Mouse (Mus musculus) hindbrain, embryonic 12.5 days (tissue): ENCODE measurements around the gene Krtap10-4. TPM values are rescaled to one million over a fixed set of nuclear protein-coding genes. Genes with fewer than 3 reads are reported as not detected.
"Not testable (repeated sequence)": the region's sequence is repeated elsewhere in the genome, so short reads cannot be mapped to it uniquely, and the experiment has no call there.

ENCODE experiments used
- ATAC-seq: fragments of 200-750 bp; cut with Nextera tagmentation; 2 replicates; pipeline ENCODE4 v1.8.0; 2017; ENCODE audit warnings: moderate TSS enrichment; ENCODE audit not compliant: low FRiP score
- H3K27ac ChIP-seq: fragments of 300-500 bp; sonication (generic); 2 replicates; pipeline ENCODE4 v1.5.1; 2016; ENCODE audit warnings: mild to moderate bottlenecking
- H3K27me3 ChIP-seq: fragments of 300-500 bp; sonication (generic); 2 replicates; pipeline ENCODE4 v1.6.1; 2016; ENCODE audit warnings: mild to moderate bottlenecking
- H3K36me3 ChIP-seq: fragments of 300-500 bp; sonication (generic); 2 replicates; pipeline ENCODE4 v1.6.1; 2016; ENCODE audit warnings: mild to moderate bottlenecking
- H3K4me1 ChIP-seq: fragments of 300-500 bp; sonication (generic); 2 replicates; pipeline ENCODE4 v1.6.1; 2016
- H3K4me2 ChIP-seq: fragments of 300-500 bp; sonication (generic); replicated peaks from 2 replicates; pipeline ENCODE4 v1.6.1; 2016; ENCODE audit warnings: mild to moderate bottlenecking
- H3K4me3 ChIP-seq: fragments of 300-500 bp; sonication (generic); 2 replicates; pipeline ENCODE4 v1.5.1; 2016; ENCODE audit warnings: mild to moderate bottlenecking
- H3K9ac ChIP-seq: fragments of 300-500 bp; sonication (generic); 2 replicates; pipeline ENCODE4 v1.6.1; 2016; ENCODE audit warnings: mild to moderate bottlenecking, moderate library complexity
- H3K9me3 ChIP-seq: fragments of 300-500 bp; sonication (generic); replicated peaks from 2 replicates; pipeline ENCODE4 v1.6.1; 2016; ENCODE audit warnings: mild to moderate bottlenecking
- WGBS: fragments of 180-500 bp; shearing (Covaris S2); methylation state at CpG from one replicate; pipeline ENCODE4 v1.1.7; 2016; 5-methylcytosine and 5-hydroxymethylcytosine counted together
- polyA plus RNA-seq: library from polyadenylated mRNA; unstranded; fragments of >200 nt; fragmentation: Nextera tagmentation; extraction: Ambion mirVana; gene quantifications from 2 replicates; pipeline ENCODE4 v1.2.1, GENCODE M21; 2016

Gene Krtap10-4
- polyA plus RNA-seq, 1 experiment from 2014 or later, result not detected

- ATAC-seq, result no peak
- Histone ChIP-seq H3K9me3 (no peaks in the 10 kb centered on the region), H3K4me2 (no peak overlapping the region), H3K36me3 (no peaks in the 10 kb centered on the region), H3K4me1 (no peaks in the 10 kb centered on the region), H3K9ac (no peak overlapping the region), H3K4me3 (no peak overlapping the region), H3K27ac (no peak overlapping the region), H3K27me3 (no peaks in the 10 kb centered on the region; the same call in 1 of the 2 replicates)
- WGBS, result 52% methylated on average over 4 of the region's 4 CpGs
These were observed 7.7 kb downstream of the Krtap10-4 start for GRCm38 (mm10) chr10:77819203-77819602.

GRCm38 (mm10) chr10:77818523-77818922, 8.4 kb downstream of the Krtap10-4 start:
- no peaks in the 10 kb centered on the region for H3K36me3 ChIP-seq
- no peak overlapping the region for H3K4me2 ChIP-seq
- H3K27me3 ChIP-seq, result no peaks in the 10 kb centered on the region; the same call in 1 of the 2 replicates
- H3K4me1 ChIP-seq, result no peaks in the 10 kb centered on the region
- no peak overlapping the region for H3K9ac ChIP-seq
- H3K9me3 ChIP-seq, result no peaks in the 10 kb centered on the region
- H3K4me3 ChIP-seq, result no peak overlapping the region
- WGBS, result 96% methylated on average over 4 of the region's 4 CpGs
- 0 out of 2 replicates have a peak, but pooled peaks have one; percentile 35 for ATAC-seq
- no peak overlapping the region for H3K27ac ChIP-seq

- H3K9me3 ChIP-seq, result no peaks in the 10 kb centered on the region
- no peaks in the 10 kb centered on the region for H3K4me1 ChIP-seq
- no peak for ATAC-seq
- WGBS, result 40% methylated on average over 5 of the region's 5 CpGs
- no peaks in the 10 kb centered on the region for H3K36me3 ChIP-seq
- H3K4me2 ChIP-seq, result no peak overlapping the region
- H3K9ac ChIP-seq, result no peak overlapping the region
- no peak overlapping the region for H3K4me3 ChIP-seq
- no peaks in the 10 kb centered on the region; the same call in 1 of the 2 replicates for H3K27me3 ChIP-seq
- no peak overlapping the region for H3K27ac ChIP-seq
These were observed 11.4 kb downstream of the Krtap10-4 start for GRCm38 (mm10) chr10:77815514-77815913.

- H3K4me2 ChIP-seq, result no peak within 1 kb of the TSS
- WGBS, result 49% methylated on average over 4 of the region's 4 CpGs
- no peaks in the 10 kb centered on the region for H3K9me3 ChIP-seq
- no peak within 1 kb of the TSS for H3K9ac ChIP-seq
- no peak for ATAC-seq
- no peak within 1 kb of the TSS for H3K4me3 ChIP-seq
- no peaks in the 10 kb centered on the region for H3K4me1 ChIP-seq
- H3K36me3 ChIP-seq, result no peaks in the 10 kb centered on the region
- no peak within 1 kb of the TSS for H3K27ac ChIP-seq
- no peaks in the 10 kb centered on the region; the same call in 1 of the 2 replicates for H3K27me3 ChIP-seq
These were observed 12.5 kb downstream of the Krtap10-4 start, which contains the start of gene Gm2696 for GRCm38 (mm10) chr10:77814382-77814781. Gm2696 (plus strand) TSS chr10:77814682.

GRCm38 (mm10) chr10:77811743-77812142, 15.2 kb downstream of the Krtap10-4 start, which contains the start of gene Gm9507:
Gm9507 (minus strand) TSS chr10:77811843.
- ATAC-seq, result no peak
- no peak within 1 kb of the TSS for H3K9ac ChIP-seq
- 79% methylated on average over 5 of the region's 5 CpGs for WGBS

GRCm38 (mm10) chr10:77804095-77804494, 22.8 kb downstream of the Krtap10-4 start:
- Histone ChIP-seq H3K4me2 (no peak overlapping the region), H3K4me1 (no peaks in the 10 kb centered on the region; the same call in 1 of the 2 replicates), H3K27me3 (no peaks in the 10 kb centered on the region), H3K36me3 (no peaks in the 10 kb centered on the region), H3K9ac (no peak overlapping the region), H3K27ac (no peak overlapping the region), H3K4me3 (no peak overlapping the region), H3K9me3 (no peaks in the 10 kb centered on the region)
- no peak for ATAC-seq
- 80% methylated on average over 3 of the region's 3 CpGs for WGBS

More at GRCm38 (mm10) chr10:77811743-77812142, 15.2 kb downstream of the Krtap10-4 start, which contains the start of gene Gm9507:
- Histone ChIP-seq H3K27me3 (no peaks in the 10 kb centered on the region; the same call in 1 of the 2 replicates), H3K4me3 (no peak within 1 kb of the TSS), H3K9me3 (no peaks in the 10 kb centered on the region), H3K27ac (no peak within 1 kb of the TSS), H3K36me3 (no peaks in the 10 kb centered on the region), H3K4me1 (no peaks in the 10 kb centered on the region), H3K4me2 (no peak within 1 kb of the TSS)

GRCm38 (mm10) chr10:77798921-77799508, 27.9 kb downstream of the Krtap10-4 start, which contains the start of gene Gm19668:
Gm19668 (minus strand) TSS chr10:77799133.
- no peak within 1 kb of the TSS for H3K9ac ChIP-seq
- H3K36me3 ChIP-seq, result no peaks in the 10 kb centered on the region
- H3K9me3 ChIP-seq, result no peaks in the 10 kb centered on the region
- H3K4me3 ChIP-seq, result no peak within 1 kb of the TSS
- peak within 1 kb of the TSS; percentile 40; the same call in 1 of the 2 replicates for H3K27ac ChIP-seq
- no peak within 1 kb of the TSS for H3K4me2 ChIP-seq
- no peaks in the 10 kb centered on the region for H3K27me3 ChIP-seq
- ATAC-seq, result no peak
- WGBS, result 57% methylated on average over 8 of the region's 8 CpGs
- H3K4me1 ChIP-seq, result peaks cover 12% of the 10 kb centered on the region

- Histone ChIP-seq H3K4me1 (peaks cover 14% of the 10 kb centered on the region), H3K27ac (peak overlapping the region; percentile 40; the same call in 1 of the 2 replicates)
- not testable (repeated sequence) for ATAC-seq, H3K36me3 ChIP-seq, H3K27me3 ChIP-seq, H3K4me3 ChIP-seq, H3K9ac ChIP-seq, H3K9me3 ChIP-seq, H3K4me2 ChIP-seq
- 37% methylated on average over 3 of the region's 3 CpGs for WGBS
These were observed 28.6 kb downstream of the Krtap10-4 start for GRCm38 (mm10) chr10:77798164-77798920.

- peaks cover 14% of the 10 kb centered on the region for H3K4me1 ChIP-seq
- WGBS, result 16% methylated on average over 3 of the region's 3 CpGs
These were observed 29.2 kb downstream of the Krtap10-4 start for GRCm38 (mm10) chr10:77797677-77798076.

GRCm38 (mm10) chr10:77794976-77795375, 31.9 kb downstream of the Krtap10-4 start, which contains the start of gene Gm9639:
Gm9639 (minus strand) TSS chr10:77795076.
- H3K4me3 ChIP-seq, result no peak within 1 kb of the TSS
- H3K4me2 ChIP-seq, result no peak within 1 kb of the TSS
- H3K9me3 ChIP-seq, result no peaks in the 10 kb centered on the region
- H3K9ac ChIP-seq, result no peak within 1 kb of the TSS
- H3K27ac ChIP-seq, result no peak within 1 kb of the TSS
- 45% methylated on average over 2 of the region's 2 CpGs for WGBS
- no peak for ATAC-seq
- no peaks in the 10 kb centered on the region for H3K36me3 ChIP-seq
- H3K27me3 ChIP-seq, result no peaks in the 10 kb centered on the region
- peaks cover 14% of the 10 kb centered on the region for H3K4me1 ChIP-seq

More at GRCm38 (mm10) chr10:77797677-77798076, 29.2 kb downstream of the Krtap10-4 start:
- Histone ChIP-seq H3K27me3 (no peaks in the 10 kb centered on the region), H3K4me3 (no peak overlapping the region), H3K27ac (no peak overlapping the region), H3K4me2 (no peak overlapping the region), H3K36me3 (no peaks in the 10 kb centered on the region), H3K9me3 (no peaks in the 10 kb centered on the region), H3K9ac (no peak overlapping the region)
- no peak for ATAC-seq

GRCm38 (mm10) chr10:77788621-77789020, 38.3 kb downstream of the Krtap10-4 start:
- Histone ChIP-seq H3K9me3 (no peaks in the 10 kb centered on the region), H3K27me3 (no peaks in the 10 kb centered on the region), H3K9ac (no peak overlapping the region), H3K4me1 (no peaks in the 10 kb centered on the region), H3K27ac (no peak overlapping the region), H3K36me3 (no peaks in the 10 kb centered on the region), H3K4me2 (no peak overlapping the region), H3K4me3 (no peak overlapping the region)
- ATAC-seq, result no peak
- 81% methylated on average over 2 of the region's 2 CpGs for WGBS

GRCm38 (mm10) chr10:77787876-77788275, 39.0 kb downstream of the Krtap10-4 start, which contains the start of gene Gm7137:
Gm7137 (minus strand) TSS chr10:77788200.
- H3K4me3 ChIP-seq, H3K9me3 ChIP-seq, H3K27me3 ChIP-seq, H3K4me1 ChIP-seq, H3K36me3 ChIP-seq, ATAC-seq, H3K4me2 ChIP-seq, H3K27ac ChIP-seq, H3K9ac ChIP-seq: not testable (repeated sequence)
- WGBS, result 50% methylated on average over 1 of the region's 1 CpGs
